19 mouse cellular contexts compared by ENCODE assay signal in genomic region chr4:139828871-139829590, GRCm38 (mm10). TPM values are rescaled to one million over a fixed set of nuclear protein-coding genes. Genes with fewer than 3 reads are reported as not detected.
DNase-seq lines count a peak whose midpoint lies in the region; ATAC-seq and TF ChIP-seq lines count a peak whose summit lies in the region.
"Had no signal": no experiment of that assay in that cellular context is flagged by ENCODE, and none has a peak within 500 bp of the region (broad histone marks: within the 10 kb centered on the region; RNA-seq: fewer than 3 reads in every experiment).

No protein-coding gene starts in this region.

- peaks cover 90% of the 10 kb centered on the region for H3K4me1 ChIP-seq in forebrain, embryonic 10.5 days
- peaks cover 33% of the 10 kb centered on the region for H3K4me1 ChIP-seq in forebrain, embryonic 15.5 days
- peaks cover 59% of the 10 kb centered on the region for H3K4me1 ChIP-seq in embryonic facial prominence, embryonic 10.5 days
- H3K4me1 ChIP-seq in midbrain, embryonic 10.5 days = peaks cover 99% of the 10 kb centered on the region
- H3K4me1 ChIP-seq in liver, postnatal 0 days (ENCODE audit: insufficient read depth) = no peaks in the 10 kb centered on the region

- no peak for TF ChIP-seq EP300 in liver, postnatal 0 days (IDR thresholded peaks at IDR 0.05; ENCODE audit: low read depth)

- WGBS in forebrain, embryonic 10.5 days = 9% methylated on average over 16 of the region's 16 CpGs
- 5% methylated on average over 16 of the region's 16 CpGs for WGBS in forebrain, embryonic 15.5 days
- 14% methylated on average over 16 of the region's 16 CpGs for WGBS in embryonic facial prominence, embryonic 10.5 days
- 10% methylated on average over 16 of the region's 16 CpGs for WGBS in midbrain, embryonic 10.5 days
- WGBS in liver, postnatal 0 days (ENCODE audit: insufficient replicate concordance) = 5% methylated on average over 16 of the region's 16 CpGs

- H3K27ac ChIP-seq in forebrain, embryonic 10.5 days = no peak overlapping the region
- no peak overlapping the region for H3K27ac ChIP-seq in forebrain, embryonic 15.5 days (replicated peaks)
- H3K27ac ChIP-seq in embryonic facial prominence, embryonic 10.5 days (replicated peaks) = peak overlapping the region; percentile 55; the same call in 1 of the 2 replicates
- H3K27ac ChIP-seq in midbrain, embryonic 10.5 days (replicated peaks) = no peak overlapping the region
- no peak overlapping the region for H3K27ac ChIP-seq in liver, postnatal 0 days (ENCODE audit: low read depth)
- H3K27ac ChIP-seq: stomach, embryonic 15.5 days had no signal

- DNase-seq in forebrain, embryonic 10.5 days (ENCODE audit: extremely low spot score, low spot score) = no peak
- peak; percentile 35 for DNase-seq in embryonic facial prominence, embryonic 10.5 days (ENCODE audit: low spot score)
- DNase-seq in midbrain, embryonic 10.5 days (ENCODE audit: low spot score) = peak; percentile 36
- peak; percentile 65 for DNase-seq in thymus, postnatal 0 days (ENCODE audit: low spot score)
- no peak for DNase-seq in cerebellum, adult 11-12 months
- no peak for DNase-seq in layer of hippocampus, postnatal 25 days (ENCODE audit: extremely low spot score in 1 of 2, low spot score in 1 of 2)
- DNase-seq in liver, postnatal 0 days = no peak
- DNase-seq: cerebellum, adult 9-11 months; kidney, postnatal 25 days; liver had no signal

- peak overlapping the region; percentile 55 for H3K4me3 ChIP-seq in forebrain, embryonic 10.5 days
- no peak overlapping the region for H3K4me3 ChIP-seq in forebrain, embryonic 15.5 days
- peak overlapping the region; percentile 59 for H3K4me3 ChIP-seq in embryonic facial prominence, embryonic 10.5 days
- H3K4me3 ChIP-seq in midbrain, embryonic 10.5 days = peak overlapping the region; percentile 68
- H3K4me3 ChIP-seq in liver, postnatal 0 days (ENCODE audit: low read depth, low read length) = no peak overlapping the region
- H3K4me3 ChIP-seq: myocyte; stomach, embryonic 15.5 days had no signal

- H3K9me3 ChIP-seq in forebrain, embryonic 10.5 days = no peaks in the 10 kb centered on the region
- H3K9me3 ChIP-seq in forebrain, embryonic 15.5 days = no peaks in the 10 kb centered on the region
- no peaks in the 10 kb centered on the region for H3K9me3 ChIP-seq in embryonic facial prominence, embryonic 10.5 days
- no peaks in the 10 kb centered on the region for H3K9me3 ChIP-seq in midbrain, embryonic 10.5 days (replicated peaks)
- no peaks in the 10 kb centered on the region for H3K9me3 ChIP-seq in liver, postnatal 0 days (ENCODE audit: low read length)
- H3K9me3 ChIP-seq: stomach, embryonic 15.5 days had no signal

- ATAC-seq in forebrain, embryonic 15.5 days (replicated peaks) = no peak
- ATAC-seq in liver, postnatal 0 days = no peak
- ATAC-seq: intestine, postnatal 0 days; lung, postnatal 0 days had no signal

- peaks cover 100% of the 10 kb centered on the region for H3K27me3 ChIP-seq in forebrain, embryonic 10.5 days (ENCODE audit: poor library complexity, severe bottlenecking)
- H3K27me3 ChIP-seq in forebrain, embryonic 15.5 days = peaks cover 98% of the 10 kb centered on the region
- peaks cover 100% of the 10 kb centered on the region for H3K27me3 ChIP-seq in embryonic facial prominence, embryonic 10.5 days (replicated peaks; ENCODE audit: low read depth, poor library complexity, severe bottlenecking)
- peaks cover 100% of the 10 kb centered on the region for H3K27me3 ChIP-seq in midbrain, embryonic 10.5 days (ENCODE audit: low read depth, poor library complexity, severe bottlenecking)
- peaks cover 99% of the 10 kb centered on the region for H3K27me3 ChIP-seq in liver, postnatal 0 days (ENCODE audit: insufficient read depth, low read length)

- H3K9ac ChIP-seq in forebrain, embryonic 15.5 days (replicated peaks) = no peak overlapping the region
- H3K9ac ChIP-seq in liver, postnatal 0 days (replicated peaks) = no peak overlapping the region
- H3K9ac ChIP-seq: stomach, embryonic 15.5 days had no signal

- no peaks in the 10 kb centered on the region for H3K36me3 ChIP-seq in forebrain, embryonic 10.5 days (replicated peaks)
- no peaks in the 10 kb centered on the region for H3K36me3 ChIP-seq in forebrain, embryonic 15.5 days
- H3K36me3 ChIP-seq in embryonic facial prominence, embryonic 10.5 days (replicated peaks) = no peaks in the 10 kb centered on the region
- peaks cover 22% of the 10 kb centered on the region for H3K36me3 ChIP-seq in midbrain, embryonic 10.5 days
- H3K36me3 ChIP-seq in liver, postnatal 0 days (replicated peaks; ENCODE audit: insufficient read depth, low read length) = no peaks in the 10 kb centered on the region
- H3K36me3 ChIP-seq: G1E; stomach, embryonic 15.5 days had no signal

- TF ChIP-seq CTCF in liver, postnatal 0 days (IDR thresholded peaks at IDR 0.05; ENCODE audit: low read depth) = no peak

- H3K4me2 ChIP-seq in forebrain, embryonic 15.5 days (replicated peaks) = no peak overlapping the region
- no peak overlapping the region for H3K4me2 ChIP-seq in liver, postnatal 0 days (ENCODE audit: low read depth, low read length)
- H3K4me2 ChIP-seq: stomach, embryonic 15.5 days had no signal

RNA-seq across cellular contexts. Expression of gene Pax7, which starts 4.3 kb away (rescaled TPM):
- polyA plus RNA-seq in forebrain, embryonic 10.5 days (2016; fragmentation: Nextera tagmentation; extraction: Ambion mirVana) = 2.2 and 2.4 TPM in 2 replicates
- polyA plus RNA-seq in forebrain, embryonic 15.5 days (2015; fragmentation: Nextera tagmentation; extraction: Ambion mirVana) = 0.08 TPM in 1 of 2 replicates, not detected in the other
- polyA plus RNA-seq in embryonic facial prominence, embryonic 10.5 days (2016; fragmentation: Nextera tagmentation; extraction: Ambion mirVana) = 1.5 and 2.6 TPM in 2 replicates
- polyA plus RNA-seq in midbrain, embryonic 10.5 days (2016; fragmentation: Nextera tagmentation; extraction: Ambion mirVana) = 1.3 and 1.8 TPM in 2 replicates
- polyA plus RNA-seq in thymus, postnatal 0 days (2015; fragmentation: Nextera tagmentation; extraction: Ambion mirVana) = 0.04 and 0.09 TPM in 2 replicates
- total RNA-seq in layer of hippocampus, postnatal 25 days (2021) = not detected
- polyA plus RNA-seq in liver, postnatal 0 days (2015; fragmentation: Nextera tagmentation; extraction: Ambion mirVana) = not detected in 2 replicates
- total RNA-seq: heart, adult 8-10 months; heart, postnatal 25 days had no signal
- polyA plus RNA-seq: G1E; intestine, postnatal 0 days; lung, postnatal 0 days; small intestine, adult 2 months had no signal

Comparison
In these comparisons a context has a peak if more than half of its experiments do, and no peak if none do; other contexts are left out.
1. H3K4me3 ChIP-seq: peak in forebrain, embryonic 10.5 days (single experiment), embryonic facial prominence, embryonic 10.5 days (single experiment) and midbrain, embryonic 10.5 days (single experiment); none in forebrain, embryonic 15.5 days (single experiment) and liver, postnatal 0 days (single experiment).
2. DNase-seq: peak in embryonic facial prominence, embryonic 10.5 days (single experiment), midbrain, embryonic 10.5 days (single experiment) and thymus, postnatal 0 days (single experiment); none in forebrain, embryonic 10.5 days (single experiment), cerebellum, adult 11-12 months (single experiment), layer of hippocampus, postnatal 25 days (0 of 2) and liver, postnatal 0 days (single experiment).